In genomic region chr1:185030565-185030964, GRCm38 (mm10) we compare ENCODE assay signal across 20 mouse cellular contexts. TPM values are rescaled to one million over a fixed set of nuclear protein-coding genes. Genes with fewer than 3 reads are reported as not detected.
DNase-seq lines count a peak whose midpoint lies in the region; ATAC-seq lines count a peak whose summit lies in the region.
"Had no signal": no experiment of that assay in that cellular context is flagged by ENCODE, and none has a peak within 500 bp of the region (broad histone marks: within the 10 kb centered on the region; RNA-seq: fewer than 3 reads in every experiment).

No protein-coding gene starts in this region.

- H3K4me1 ChIP-seq in heart, embryonic 13.5 days = no peaks in the 10 kb centered on the region
- H3K4me1 ChIP-seq: embryonic facial prominence, embryonic 12.5 days; forebrain, embryonic 13.5 days; forebrain, embryonic 15.5 days had no signal

- no peak overlapping the region for H3K4me3 ChIP-seq in heart, embryonic 13.5 days
- H3K4me3 ChIP-seq: embryonic facial prominence, embryonic 12.5 days had no signal

- ATAC-seq in heart, embryonic 13.5 days (ENCODE audit: extremely low read depth, insufficient number of reproducible peaks, low FRiP score, low TSS enrichment) = no peak
- ATAC-seq: forebrain, embryonic 13.5 days; forebrain, embryonic 15.5 days had no signal

- H3K9me3 ChIP-seq in heart, embryonic 13.5 days = no peaks in the 10 kb centered on the region
- H3K9me3 ChIP-seq: embryonic facial prominence, embryonic 10.5 days; embryonic facial prominence, embryonic 12.5 days; forebrain, embryonic 13.5 days; forebrain, embryonic 15.5 days had no signal

- intact Hi-C loops in heart, postnatal 10 days (cut with DNase I) = no loop called here

- no peaks in the 10 kb centered on the region for H3K36me3 ChIP-seq in heart, embryonic 13.5 days
- H3K36me3 ChIP-seq: embryonic facial prominence, embryonic 10.5 days; embryonic facial prominence, embryonic 12.5 days; forebrain, embryonic 15.5 days had no signal

- no peak for DNase-seq in heart, postnatal 10 days
- DNase-seq in kidney, postnatal 10 days = peak; percentile 1
- DNase-seq in kidney, postnatal 4 days = no peak
- DNase-seq in brain, adult 2 months (ENCODE audit: low read depth, low spot score) = peak; percentile 51
- no peak for DNase-seq in right cerebral cortex, adult 2 months (ENCODE audit: low spot score in 2 of 2)
- DNase-seq: adrenal gland, adult 2 months; adrenal gland, postnatal 10 days; adrenal gland, postnatal 25 days; cerebellum, adult 11-12 months; cerebellum, adult 2 months; cerebellum, adult 9-10 months; cerebellum, postnatal 10 days; cerebellum, postnatal 25 days had no signal

- H3K9ac ChIP-seq in heart, embryonic 13.5 days = no peak overlapping the region
- H3K9ac ChIP-seq: embryonic facial prominence, embryonic 12.5 days; forebrain, embryonic 13.5 days; forebrain, embryonic 15.5 days had no signal

- H3K27me3 ChIP-seq in heart, embryonic 13.5 days (replicated peaks) = peaks cover 5% of the 10 kb centered on the region
- H3K27me3 ChIP-seq: embryonic facial prominence, embryonic 12.5 days; forebrain, embryonic 13.5 days; forebrain, embryonic 15.5 days had no signal

- peak overlapping the region; percentile 54 for H3K4me2 ChIP-seq in heart, embryonic 13.5 days

- no peak overlapping the region for H3K27ac ChIP-seq in heart, embryonic 13.5 days (replicated peaks)
- H3K27ac ChIP-seq: embryonic facial prominence, embryonic 10.5 days; embryonic facial prominence, embryonic 12.5 days; forebrain, embryonic 13.5 days; forebrain, embryonic 15.5 days had no signal

- whole genome bisulfite sequencing in heart, embryonic 13.5 days = 85% methylated on average over 10 of the region's 10 CpGs

RNA-seq across cellular contexts. Expression of gene Mark1, which starts 31.2 kb away (rescaled TPM):
- polyA plus RNA-seq in heart, embryonic 13.5 days (2015; fragmentation: Nextera tagmentation; extraction: Ambion mirVana) = 1.5 and 1.9 TPM in 2 replicates
- total RNA-seq in heart, postnatal 10 days (2021) = 1 to 10 TPM; 8.7 to 9.0 TPM
- total RNA-seq: MEL had no signal
- polyA plus RNA-seq: C2C12 had no signal

Comparison
In these comparisons a context has a peak if more than half of its experiments do, and no peak if none do; other contexts are left out.
1. DNase-seq: peak in kidney, postnatal 10 days (single experiment) and brain, adult 2 months (single experiment); none in heart, postnatal 10 days (0 of 2), kidney, postnatal 4 days (0 of 2) and right cerebral cortex, adult 2 months (0 of 2).